Mouse (Mus musculus): Measurements from ENCODE around the gene Gm10135.

DNA sequence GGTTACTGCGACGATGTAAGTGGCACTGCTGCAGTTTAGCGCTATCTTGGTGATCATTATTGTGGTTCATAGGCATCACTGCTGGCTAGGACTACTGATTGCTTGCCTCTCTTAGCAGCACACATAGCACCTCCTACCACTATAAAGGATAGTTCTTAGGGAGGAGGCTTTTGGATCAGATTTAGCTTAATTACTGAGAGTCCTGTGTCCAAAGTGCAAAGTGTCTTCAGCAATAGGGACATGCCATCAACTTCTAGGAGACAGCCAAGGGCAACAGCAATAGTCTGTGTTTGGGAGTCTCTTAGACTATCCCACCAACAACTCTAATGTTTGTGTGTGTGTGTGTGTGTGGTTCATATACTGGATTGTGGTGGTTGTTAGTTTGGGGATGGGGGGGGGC is 51.7 kb downstream of the Gm10135 start:
- TF ChIP-seq CTCF (IDR thresholded peaks at IDR 0.05; ENCODE audit: low read depth, low read length): no peak
- TF ChIP-seq POLR2A (IDR thresholded peaks at IDR 0.05; ENCODE audit: insufficient read depth, low read length): no peak

Data from ES-Bruce4 (cell line).